Mouse (Mus musculus): ENCODE data around the gene Necap1. TPM values are rescaled to one million over a fixed set of nuclear protein-coding genes. Genes with fewer than 3 reads are reported as not detected.

Gene Necap1
- polyA plus RNA-seq (2015; fragmentation: Nextera tagmentation; extraction: Ambion mirVana), result 148 and 168 TPM in 2 replicates

DNA sequence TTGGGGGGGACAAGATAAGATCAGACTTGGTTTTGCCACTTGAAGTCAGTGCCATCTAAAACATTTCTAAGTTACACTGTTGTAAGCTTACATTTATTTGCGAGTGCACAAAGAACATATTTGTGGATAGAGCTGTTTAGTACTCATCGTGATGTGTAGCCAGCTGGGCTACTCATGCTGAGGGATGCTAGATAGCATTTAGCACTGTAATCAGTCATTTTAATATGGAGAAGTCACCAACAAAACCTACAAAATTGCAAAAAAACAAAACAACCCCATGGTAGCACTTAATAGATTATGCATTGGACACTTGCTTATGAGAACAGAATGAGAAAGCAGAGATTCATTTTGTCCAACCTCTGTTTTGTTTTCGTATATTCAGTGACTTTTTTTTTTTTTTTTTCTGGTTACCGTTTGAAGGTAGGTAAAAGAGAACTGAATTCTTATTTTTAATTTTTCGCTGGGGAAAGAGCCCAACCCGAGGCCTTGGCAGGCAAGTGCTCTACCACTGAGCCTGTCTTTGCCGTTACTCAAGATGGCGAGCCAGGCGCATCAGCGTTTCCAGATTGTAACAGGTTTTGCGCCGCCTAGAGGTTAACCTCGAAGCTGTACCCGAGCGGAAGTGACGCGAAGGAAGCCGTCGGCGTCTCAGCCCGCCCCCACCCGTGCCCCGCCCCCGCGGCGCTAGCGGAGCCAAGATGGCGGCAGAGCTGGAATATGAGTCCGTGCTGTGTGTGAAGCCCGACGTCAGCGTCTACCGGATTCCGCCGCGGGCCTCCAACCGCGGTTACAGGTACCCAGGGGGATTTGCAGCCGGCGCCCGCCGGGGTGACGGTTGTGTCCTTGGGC, at the start of gene Necap1:
Gene Necap1 (plus strand): TSS at position 604 of the 849 bp plus-strand sequence.
- peak within 1 kb of the TSS; percentile 61 for H3K4me2 ChIP-seq
- no peaks in the 10 kb centered on the region; the same call in 1 of the 2 replicates for H3K27me3 ChIP-seq (replicated peaks)
- H3K4me3 ChIP-seq (replicated peaks), result peak within 1 kb of the TSS; percentile 90
- peak; percentile 97 for ATAC-seq (ENCODE audit: low FRiP score)
- peak within 1 kb of the TSS; percentile 87 for H3K9ac ChIP-seq (replicated peaks)
- WGBS, result 8% methylated on average over 43 of the region's 43 CpGs
- H3K27ac ChIP-seq (replicated peaks), result peak within 1 kb of the TSS; percentile 94
- peaks cover 26% of the 10 kb centered on the region for H3K4me1 ChIP-seq
- H3K9me3 ChIP-seq (replicated peaks), result no peaks in the 10 kb centered on the region
- no peaks in the 10 kb centered on the region for H3K36me3 ChIP-seq

DNA sequence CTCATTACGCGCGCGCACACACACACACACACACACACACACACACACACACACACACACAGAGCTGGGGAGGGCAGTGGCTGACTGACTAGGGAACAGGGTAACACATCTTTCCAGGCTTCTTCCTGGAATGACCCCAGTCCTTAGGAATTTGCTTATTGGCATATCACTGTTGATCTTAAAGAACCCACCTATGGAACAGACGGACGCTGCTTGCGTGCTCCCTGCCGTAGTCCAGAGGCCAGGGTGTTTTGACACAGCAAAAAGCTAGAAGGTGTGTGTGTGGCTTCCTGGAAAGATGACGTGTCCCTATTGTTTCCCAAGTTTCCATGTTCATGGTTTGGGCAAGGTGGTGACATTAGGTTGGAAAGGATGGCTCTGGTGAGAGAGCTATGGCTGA, 49.1 kb upstream of the Necap1 start:
- WGBS, result 94% methylated on average over 9 of the region's 9 CpGs
- no peak for ATAC-seq (ENCODE audit: low FRiP score)
- Histone ChIP-seq H3K4me3 (replicated peaks) (no peak overlapping the region), H3K4me2 (no peak overlapping the region), H3K27ac (replicated peaks) (no peak overlapping the region), H3K9me3 (replicated peaks) (no peaks in the 10 kb centered on the region), H3K9ac (replicated peaks) (no peak overlapping the region), H3K36me3 (peaks cover 21% of the 10 kb centered on the region), H3K27me3 (replicated peaks) (no peaks in the 10 kb centered on the region), H3K4me1 (peaks cover 48% of the 10 kb centered on the region)

DNA sequence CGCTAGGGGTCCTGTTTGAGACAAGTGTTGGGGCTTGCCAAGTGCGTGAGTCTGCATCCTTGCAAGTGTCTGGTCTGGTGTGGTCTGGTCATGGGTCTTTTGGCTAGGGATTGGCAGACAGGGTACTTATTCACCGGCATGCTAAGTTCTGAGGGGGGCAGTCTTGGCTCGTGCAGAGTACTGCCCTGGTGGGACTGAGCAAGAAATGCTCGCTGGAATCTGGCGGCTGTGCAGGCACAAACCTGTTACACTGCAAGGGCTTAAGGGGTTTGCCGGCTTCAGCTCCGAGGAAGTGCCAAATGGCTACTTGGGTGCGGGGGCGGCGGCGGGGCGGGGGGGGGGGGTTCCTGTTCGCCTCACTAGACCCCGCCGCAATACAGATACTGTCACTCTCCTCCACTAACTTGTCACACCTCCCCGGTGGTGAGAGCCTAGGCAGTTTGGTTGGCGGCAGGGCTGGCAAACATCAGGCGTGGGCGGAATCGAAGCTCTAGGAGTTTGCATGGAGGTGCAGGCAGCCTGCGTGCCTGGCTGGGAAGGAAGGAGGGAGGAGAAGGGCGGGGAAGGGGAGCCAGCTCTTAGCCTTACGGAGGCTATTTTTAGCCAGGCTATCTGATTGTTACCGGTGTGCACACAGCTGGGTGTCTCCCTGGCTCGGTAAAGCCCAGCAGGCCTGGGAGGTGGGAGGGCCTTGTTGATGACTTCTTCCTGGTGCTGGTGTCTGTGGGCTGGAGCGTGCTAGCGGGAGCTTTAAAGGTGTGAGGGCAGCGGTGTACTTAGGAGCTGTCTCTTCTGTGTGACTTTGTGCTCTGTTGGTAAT, 48.1 kb upstream of the Necap1 start:
- 5% methylated on average over 24 of the region's 29 CpGs for WGBS
- H3K9me3 ChIP-seq (replicated peaks), result no peaks in the 10 kb centered on the region
- peak overlapping the region; percentile 48; the same call in 1 of the 2 replicates for H3K27ac ChIP-seq (replicated peaks)
- no peaks in the 10 kb centered on the region for H3K27me3 ChIP-seq (replicated peaks)
- peak overlapping the region; percentile 36 for H3K9ac ChIP-seq (replicated peaks)
- peak; percentile 65 for ATAC-seq (ENCODE audit: low FRiP score)
- H3K36me3 ChIP-seq, result peaks cover 28% of the 10 kb centered on the region
- peak overlapping the region; percentile 38 for H3K4me3 ChIP-seq (replicated peaks)
- peak overlapping the region; percentile 71 for H3K4me2 ChIP-seq
- H3K4me1 ChIP-seq, result peaks cover 40% of the 10 kb centered on the region

DNA sequence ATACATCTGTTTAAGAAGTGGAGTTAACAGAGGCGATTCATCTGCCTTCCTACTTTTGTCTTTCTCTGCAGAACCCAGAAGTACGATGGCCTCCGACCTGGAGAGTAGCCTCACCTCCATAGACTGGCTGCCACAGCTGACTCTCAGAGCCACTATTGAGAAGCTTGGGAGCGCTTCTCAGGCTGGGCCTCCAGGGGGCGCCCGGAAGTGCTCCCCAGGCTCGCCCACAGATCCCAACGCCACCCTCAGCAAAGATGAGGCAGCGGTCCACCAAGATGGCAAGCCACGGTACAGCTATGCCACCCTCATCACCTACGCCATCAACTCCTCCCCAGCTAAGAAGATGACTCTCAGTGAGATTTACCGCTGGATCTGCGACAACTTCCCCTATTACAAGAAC, 46.2 kb upstream of the Necap1 start:
- Histone ChIP-seq H3K9me3 (replicated peaks) (no peaks in the 10 kb centered on the region), H3K27me3 (replicated peaks) (no peaks in the 10 kb centered on the region), H3K9ac (replicated peaks) (no peak overlapping the region), H3K4me3 (replicated peaks) (no peak overlapping the region), H3K4me1 (peaks cover 22% of the 10 kb centered on the region), H3K36me3 (peaks cover 38% of the 10 kb centered on the region), H3K27ac (replicated peaks) (no peak overlapping the region), H3K4me2 (no peak overlapping the region)
- ATAC-seq (ENCODE audit: low FRiP score), result no peak
- WGBS, result 49% methylated on average over 13 of the region's 13 CpGs

DNA sequence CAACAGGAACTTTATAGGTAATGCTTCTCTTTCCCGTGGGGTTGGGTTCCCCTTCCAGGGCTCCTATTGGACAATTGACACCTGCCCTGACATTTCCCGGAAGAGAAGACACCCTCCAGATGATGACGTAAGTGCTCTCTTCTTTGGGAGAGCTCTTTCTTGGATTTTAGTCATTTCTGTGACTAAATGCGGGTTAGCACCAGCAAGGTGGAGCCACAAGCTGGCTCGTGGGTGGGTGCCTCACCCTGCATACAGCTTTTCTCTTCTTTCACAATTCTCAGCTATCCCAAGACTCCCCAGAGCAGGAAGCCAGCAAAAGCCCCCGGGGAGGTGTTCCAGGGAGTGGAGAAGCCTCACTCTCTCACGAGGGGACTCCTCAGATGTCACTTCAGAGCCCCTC, 41.4 kb upstream of the Necap1 start:
- no peak for ATAC-seq (ENCODE audit: low FRiP score)
- 86% methylated on average over 7 of the region's 7 CpGs for WGBS

DNA sequence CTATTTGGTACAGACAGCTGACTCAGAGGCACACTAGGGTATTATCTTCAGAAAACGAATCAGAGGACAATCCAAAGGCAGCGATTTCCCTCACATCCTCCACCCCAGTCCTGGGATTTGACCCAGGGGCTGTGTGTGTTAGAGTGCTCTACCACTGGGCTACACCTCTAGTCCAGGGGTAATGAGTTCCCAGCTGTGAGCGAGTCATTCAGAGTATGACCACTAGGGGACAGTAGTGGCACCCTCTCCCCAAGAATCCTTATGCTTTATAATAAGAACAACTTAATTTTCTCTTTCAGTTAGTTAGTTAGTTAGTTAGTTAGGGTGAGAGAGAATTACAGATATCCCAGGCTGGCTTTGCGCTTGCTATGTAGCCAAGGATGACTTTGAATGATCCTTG, 39.9 kb upstream of the Necap1 start:
- no peaks in the 10 kb centered on the region for H3K27me3 ChIP-seq (replicated peaks)
- H3K9me3 ChIP-seq (replicated peaks), result no peaks in the 10 kb centered on the region
- no peaks in the 10 kb centered on the region for H3K4me1 ChIP-seq
- no peak overlapping the region for H3K27ac ChIP-seq (replicated peaks)
- ATAC-seq (ENCODE audit: low FRiP score), result no peak
- peaks cover 83% of the 10 kb centered on the region for H3K36me3 ChIP-seq
- no peak overlapping the region for H3K4me3 ChIP-seq (replicated peaks)
- no peak overlapping the region for H3K9ac ChIP-seq (replicated peaks)
- WGBS, result 74% methylated on average over 4 of the region's 4 CpGs
- H3K4me2 ChIP-seq, result no peak overlapping the region

More for the DNA sequence above, 41.4 kb upstream of the Necap1 start:
- Histone ChIP-seq H3K4me2 (no peak overlapping the region), H3K4me1 (no peaks in the 10 kb centered on the region; the same call in 1 of the 2 replicates), H3K9me3 (replicated peaks) (no peaks in the 10 kb centered on the region), H3K27ac (replicated peaks) (no peak overlapping the region), H3K4me3 (replicated peaks) (no peak overlapping the region), H3K27me3 (replicated peaks) (no peaks in the 10 kb centered on the region), H3K9ac (replicated peaks) (no peak overlapping the region), H3K36me3 (peaks cover 78% of the 10 kb centered on the region)

DNA sequence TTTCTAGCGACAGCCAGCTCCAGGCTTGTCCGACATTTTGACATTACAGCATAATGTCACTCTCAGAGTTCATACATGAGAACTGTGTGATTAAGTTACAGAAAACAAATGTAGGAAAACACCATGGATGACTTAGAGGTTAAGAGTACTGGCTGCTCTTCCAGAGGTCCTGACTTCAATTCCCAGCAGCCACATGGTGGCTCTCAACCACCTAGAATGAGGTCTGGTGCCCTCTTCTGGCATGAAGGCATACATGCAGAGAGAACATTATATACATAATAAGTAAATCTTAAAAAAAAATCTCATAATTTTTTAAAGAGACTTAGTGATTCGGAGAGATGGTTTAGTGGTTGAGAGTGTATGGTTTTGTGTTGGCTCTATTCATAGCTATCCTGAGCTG, 37.3 kb upstream of the Necap1 start:
- Histone ChIP-seq H3K27ac (replicated peaks) (no peak overlapping the region), H3K4me2 (no peak overlapping the region), H3K9me3 (replicated peaks) (no peaks in the 10 kb centered on the region), H3K27me3 (replicated peaks) (no peaks in the 10 kb centered on the region), H3K4me1 (no peaks in the 10 kb centered on the region), H3K9ac (replicated peaks) (no peak overlapping the region), H3K4me3 (replicated peaks) (no peak overlapping the region), H3K36me3 (peaks cover 89% of the 10 kb centered on the region)
- no peak for ATAC-seq (ENCODE audit: low FRiP score)
- WGBS, result over 99% methylated on average over 3 of the region's 3 CpGs

DNA sequence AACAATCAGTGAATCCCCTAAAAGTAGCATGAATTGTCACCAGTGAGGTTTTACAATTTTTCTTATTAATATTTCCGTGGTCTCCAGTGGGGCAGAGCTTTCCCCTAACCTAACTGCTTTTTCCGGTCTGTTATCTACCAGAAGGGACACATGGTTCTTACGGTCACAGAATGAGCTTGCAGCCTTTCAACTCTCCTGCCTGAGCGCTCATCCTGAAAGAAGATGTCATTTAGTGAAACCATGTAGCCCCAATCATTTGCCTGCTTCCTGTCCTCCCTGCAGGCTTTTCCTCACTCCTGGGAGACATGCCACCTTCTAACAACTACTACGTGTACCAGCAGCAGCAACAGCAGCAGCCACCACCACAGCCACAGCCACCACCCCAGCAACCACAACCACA, 36.7 kb upstream of the Necap1 start:
- no peaks in the 10 kb centered on the region for H3K27me3 ChIP-seq (replicated peaks)
- no peak overlapping the region for H3K9ac ChIP-seq (replicated peaks)
- H3K36me3 ChIP-seq, result peaks cover 86% of the 10 kb centered on the region
- H3K4me2 ChIP-seq, result no peak overlapping the region
- H3K27ac ChIP-seq (replicated peaks), result no peak overlapping the region
- no peaks in the 10 kb centered on the region for H3K4me1 ChIP-seq
- no peaks in the 10 kb centered on the region for H3K9me3 ChIP-seq (replicated peaks)
- WGBS, result 91% methylated on average over 5 of the region's 5 CpGs
- H3K4me3 ChIP-seq (replicated peaks), result no peak overlapping the region
- ATAC-seq (ENCODE audit: low FRiP score), result no peak

DNA sequence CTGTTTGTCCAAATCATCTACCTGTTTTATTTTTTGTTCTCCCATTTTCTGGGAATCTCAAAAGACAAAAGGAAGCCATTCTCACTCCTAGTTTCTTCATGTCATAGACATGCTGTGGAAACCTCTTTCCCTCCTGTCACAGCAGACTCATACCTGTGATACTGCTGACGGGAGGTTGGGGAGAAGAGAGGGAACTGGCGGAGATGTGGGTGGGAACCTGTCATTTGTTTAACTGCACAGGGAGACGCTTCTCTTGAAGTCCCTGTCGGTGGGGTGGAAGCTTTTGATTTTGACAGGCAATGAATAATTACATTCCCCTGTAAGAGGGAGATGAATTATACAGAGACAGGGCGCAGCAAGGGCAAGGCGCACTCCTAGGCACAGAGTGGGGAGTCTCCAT, 30.5 kb upstream of the Necap1 start:
- H3K27ac ChIP-seq (replicated peaks), result no peak overlapping the region
- no peak overlapping the region for H3K4me2 ChIP-seq
- ATAC-seq (ENCODE audit: low FRiP score), result no peak
- H3K4me3 ChIP-seq (replicated peaks), result no peak overlapping the region
- H3K9ac ChIP-seq (replicated peaks), result no peak overlapping the region
- H3K9me3 ChIP-seq (replicated peaks), result no peaks in the 10 kb centered on the region
- WGBS, result 76% methylated on average over 6 of the region's 6 CpGs
- no peaks in the 10 kb centered on the region for H3K27me3 ChIP-seq (replicated peaks)
- H3K4me1 ChIP-seq, result no peaks in the 10 kb centered on the region
- peaks cover 61% of the 10 kb centered on the region for H3K36me3 ChIP-seq

DNA sequence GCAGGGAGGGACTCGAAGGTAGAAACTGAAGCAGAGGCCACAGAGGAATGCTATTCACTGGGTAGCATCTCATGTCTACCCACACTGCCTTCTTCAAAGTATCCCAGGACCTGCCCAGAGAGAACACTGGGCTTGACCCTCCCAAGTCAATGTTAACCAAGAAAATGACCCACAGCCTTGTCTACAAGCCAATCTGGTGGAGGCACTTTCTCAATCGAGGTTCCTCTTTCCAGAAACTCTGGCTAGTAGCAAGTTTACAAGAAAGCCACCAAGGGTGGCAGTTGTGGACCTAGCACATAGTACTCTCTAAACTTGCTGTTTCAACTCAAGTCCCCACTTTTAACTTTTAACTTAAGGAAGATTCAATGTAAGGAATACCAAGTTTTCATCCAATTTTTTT, 21.6 kb upstream of the Necap1 start:
- Histone ChIP-seq H3K4me1 (no peaks in the 10 kb centered on the region), H3K9ac (replicated peaks) (no peak overlapping the region), H3K27ac (replicated peaks) (no peak overlapping the region), H3K4me2 (no peak overlapping the region), H3K27me3 (replicated peaks) (no peaks in the 10 kb centered on the region), H3K36me3 (no peaks in the 10 kb centered on the region), H3K9me3 (replicated peaks) (no peaks in the 10 kb centered on the region), H3K4me3 (replicated peaks) (no peak overlapping the region)
- no peak for ATAC-seq (ENCODE audit: low FRiP score)
- WGBS, result 83% methylated on average over 2 of the region's 2 CpGs

DNA sequence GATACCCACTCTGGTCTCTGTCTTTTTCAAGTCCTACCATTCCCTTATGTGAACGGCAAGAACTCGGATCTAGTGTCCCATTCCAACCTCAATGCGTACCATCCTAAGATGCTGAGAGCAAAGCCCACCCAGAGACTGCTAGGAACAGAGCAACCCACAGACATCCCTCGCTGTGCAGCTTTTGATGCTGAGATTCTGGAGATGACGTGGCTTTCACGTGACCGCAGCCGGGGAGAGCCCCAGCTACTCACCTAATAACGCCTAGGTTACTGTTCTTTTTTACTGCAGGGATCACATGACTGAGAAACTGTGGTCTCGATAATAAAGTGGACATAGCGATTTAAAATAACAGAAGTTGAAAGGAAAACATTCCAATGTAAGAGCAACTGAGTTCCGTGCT, 19.7 kb upstream of the Necap1 start:
- H3K9me3 ChIP-seq (replicated peaks), result no peaks in the 10 kb centered on the region
- H3K27me3 ChIP-seq (replicated peaks), result no peaks in the 10 kb centered on the region
- no peak overlapping the region for H3K4me3 ChIP-seq (replicated peaks)
- 86% methylated on average over 12 of the region's 12 CpGs for WGBS
- H3K9ac ChIP-seq (replicated peaks), result no peak overlapping the region
- no peaks in the 10 kb centered on the region for H3K4me1 ChIP-seq
- no peaks in the 10 kb centered on the region for H3K36me3 ChIP-seq
- no peak overlapping the region for H3K27ac ChIP-seq (replicated peaks)
- no peak overlapping the region for H3K4me2 ChIP-seq
- ATAC-seq (ENCODE audit: low FRiP score), result no peak

DNA sequence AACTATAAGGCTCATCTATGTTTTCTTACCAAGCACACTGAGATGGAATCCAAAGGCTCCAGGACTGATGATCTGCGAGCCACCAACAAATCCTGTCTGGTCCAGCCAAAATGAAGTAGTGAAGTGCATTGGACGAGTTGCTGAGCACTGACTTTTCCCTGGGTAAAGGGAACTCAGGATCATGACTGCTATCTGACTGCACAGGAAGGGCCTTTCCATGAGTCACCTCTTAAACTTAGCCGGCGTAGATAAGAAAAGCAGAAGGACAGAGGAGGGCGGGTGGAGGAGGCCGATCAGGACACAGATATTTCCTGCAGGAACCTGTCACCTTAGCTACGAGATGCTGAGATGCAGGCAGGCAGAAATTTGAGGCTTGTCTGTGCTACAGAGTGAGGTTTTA, 18.3 kb upstream of the Necap1 start, which contains the start of gene C3ar1:
Gene C3ar1 (minus strand): TSS at position 207 of the 400 bp plus-strand sequence.
- ATAC-seq (ENCODE audit: low FRiP score), result no peak
- H3K9me3 ChIP-seq (replicated peaks), result no peaks in the 10 kb centered on the region
- H3K9ac ChIP-seq (replicated peaks), result no peak within 1 kb of the TSS
- WGBS, result 89% methylated on average over 7 of the region's 7 CpGs
- no peaks in the 10 kb centered on the region for H3K36me3 ChIP-seq
- H3K27ac ChIP-seq (replicated peaks), result no peak within 1 kb of the TSS
- H3K4me2 ChIP-seq, result no peak within 1 kb of the TSS
- H3K27me3 ChIP-seq (replicated peaks), result no peaks in the 10 kb centered on the region
- no peaks in the 10 kb centered on the region for H3K4me1 ChIP-seq
- H3K4me3 ChIP-seq (replicated peaks), result no peak within 1 kb of the TSS

All from neural tube, embryonic 15.5 days (tissue).